Mouse (Mus musculus) MEL (cell line): ENCODE results near the gene Mocs1. TPM values are rescaled to one million over a fixed set of nuclear protein-coding genes. Genes with fewer than 3 reads are reported as not detected.

Experiments used
- DNase-seq: peaks from one replicate; pipeline ENCODE4 v3.0.0; 2011; ENCODE audit warnings: low read depth, low spot score
- H3K27ac ChIP-seq: 2 replicates; pipeline ENCODE4 v1.5.1; 2012; ENCODE audit warnings: low read depth, mild to moderate bottlenecking, control low read depth, low read length, moderate library complexity; ENCODE audit not compliant: control insufficient read depth
- H3K27me3 ChIP-seq, 2 experiments: fragments of 150-350 bp in 1 of 2; sonication (generic) in 1 of 2; 2 replicates each; pipeline ENCODE4 v1.6.1; 2012; ENCODE audit warnings: low read length in 2 of 2, mild to moderate bottlenecking in 2 of 2, improper control_type of control experiment in 1 of 2, moderate library complexity in 1 of 2; ENCODE audit not compliant: insufficient read depth in 2 of 2, control insufficient read depth in 1 of 2
- H3K36me3 ChIP-seq, 2 experiments: 2 replicates each; pipeline ENCODE4 v1.6.1; 2012 to 2014; ENCODE audit warnings: low read length in 2 of 2, improper control_type of control experiment in 1 of 2, inconsistent platforms in 1 of 2, mild to moderate bottlenecking in 1 of 2; ENCODE audit not compliant: insufficient read depth in 2 of 2, control insufficient read depth in 1 of 2
- H3K4me1 ChIP-seq, 2 experiments: fragments of 150-350 bp in 1 of 2; sonication (generic) in 1 of 2; 2 replicates each; pipeline ENCODE4 v1.6.1; 2012; ENCODE audit warnings: low read length in 2 of 2, improper control_type of control experiment in 1 of 2, mild to moderate bottlenecking in 1 of 2; ENCODE audit not compliant: insufficient read depth in 2 of 2, control insufficient read depth in 1 of 2
- H3K4me3 ChIP-seq, 2 experiments: fragments of 150-350 bp in 1 of 2; sonication (generic) in 1 of 2; 2 replicates each; pipeline ENCODE4 v1.5.1; 2012; ENCODE audit warnings: low read depth in 2 of 2, low read length in 2 of 2, mild to moderate bottlenecking in 2 of 2, moderate library complexity in 2 of 2, control low read depth in 1 of 2, improper control_type of control experiment in 1 of 2; ENCODE audit not compliant: control insufficient read depth in 1 of 2, insufficient read depth in 1 of 2
- H3K79me2 ChIP-seq: 2 replicates; pipeline ENCODE4 v1.6.1; 2012; ENCODE audit warnings: mild to moderate bottlenecking, low read length, moderate library complexity; ENCODE audit not compliant: control insufficient read depth, poor library complexity, insufficient read depth
- H3K9ac ChIP-seq: 2 replicates; pipeline ENCODE4 v1.6.1; 2012; ENCODE audit warnings: low read depth, mild to moderate bottlenecking, control low read depth, low read length, moderate library complexity; ENCODE audit not compliant: control insufficient read depth, poor library complexity, severe bottlenecking
- H3K9me3 ChIP-seq: fragments of 150-350 bp; sonication (generic); replicated peaks from 2 replicates; pipeline ENCODE4 v1.6.1; 2012; ENCODE audit warnings: mild to moderate bottlenecking, low read length, improper control_type of control experiment, moderate library complexity; ENCODE audit not compliant: insufficient read depth
- BHLHE40 ChIP-seq: IDR thresholded peaks from 2 replicates; pipeline ENCODE4 v1.6.1; 2012; ENCODE audit warnings: low read depth, mild to moderate bottlenecking, inconsistent platforms, low read length, improper control_type of control experiment, borderline replicate concordance
- CHD1 ChIP-seq: IDR thresholded peaks from 2 replicates; pipeline ENCODE4 v1.6.1; 2012; ENCODE audit warnings: low read depth, mild to moderate bottlenecking, inconsistent platforms, low read length, improper control_type of control experiment
- CTCF ChIP-seq, 3 experiments: IDR thresholded peaks in 2 of 3; conservative IDR thresholded peaks in 1 of 3; 2 replicates each; pipeline ENCODE4 v1.5.1; 2011 to 2012; ENCODE audit warnings: low read length in 3 of 3, low read depth in 2 of 3, mild to moderate bottlenecking in 2 of 3, improper control_type of control experiment in 1 of 3, inconsistent platforms in 1 of 3, mixed read lengths in 1 of 3, moderate library complexity in 1 of 3; ENCODE audit not compliant: control insufficient read depth in 1 of 3, insufficient read depth in 1 of 3, poor library complexity in 1 of 3, severe bottlenecking in 1 of 3
- ETS1 ChIP-seq: IDR thresholded peaks from 2 replicates; pipeline ENCODE4 v1.6.1; 2012; ENCODE audit warnings: low read depth, mild to moderate bottlenecking, inconsistent platforms, low read length, improper control_type of control experiment, moderate library complexity
- HCFC1 ChIP-seq: IDR thresholded peaks from 2 replicates; pipeline ENCODE4 v1.6.1; 2012; ENCODE audit warnings: low read depth, mild to moderate bottlenecking, inconsistent platforms, low read length, improper control_type of control experiment, moderate library complexity
- JUND ChIP-seq: IDR thresholded peaks from 2 replicates; pipeline ENCODE4 v1.6.1; 2011; ENCODE audit warnings: low read depth, mild to moderate bottlenecking, improper control_type of control experiment, low read length
- KAT2A ChIP-seq: conservative IDR thresholded peaks from 2 replicates; pipeline ENCODE4 v1.6.1; 2012; ENCODE audit warnings: low read depth, low read length, improper control_type of control experiment, inconsistent platforms
- MAZ ChIP-seq: IDR thresholded peaks from 2 replicates; pipeline ENCODE4 v1.6.1; 2012; ENCODE audit warnings: low read depth, mild to moderate bottlenecking, inconsistent platforms, low read length, improper control_type of control experiment
- MEF2A ChIP-seq: IDR thresholded peaks from 2 replicates; pipeline ENCODE4 v1.6.1; 2014; ENCODE audit warnings: low read depth, mild to moderate bottlenecking, inconsistent platforms, low read length, improper control_type of control experiment; ENCODE audit not compliant: poor library complexity, insufficient replicate concordance, severe bottlenecking; ENCODE audit errors: extremely low read depth
- MXI1 ChIP-seq: IDR thresholded peaks from 2 replicates; pipeline ENCODE4 v1.6.1; 2011; ENCODE audit warnings: mild to moderate bottlenecking, low read depth, low read length, improper control_type of control experiment
- MYC ChIP-seq: IDR thresholded peaks from 2 replicates; pipeline ENCODE4 v1.6.1; 2011; ENCODE audit warnings: low read depth, mild to moderate bottlenecking, low read length, improper control_type of control experiment, moderate library complexity
- NRF1 ChIP-seq: IDR thresholded peaks from 2 replicates; pipeline ENCODE4 v1.6.1; 2014; ENCODE audit warnings: low read depth, mild to moderate bottlenecking, inconsistent platforms, low read length, improper control_type of control experiment, moderate library complexity; ENCODE audit not compliant: poor library complexity, insufficient read depth, severe bottlenecking
- POLR2A ChIP-seq, 2 experiments: IDR thresholded peaks; 2 replicates each; pipeline ENCODE4 v1.6.1; 2011 to 2012; ENCODE audit warnings: low read length in 2 of 2, mild to moderate bottlenecking in 2 of 2, control low read depth in 1 of 2, improper control_type of control experiment in 1 of 2, low read depth in 1 of 2, moderate library complexity in 1 of 2; ENCODE audit not compliant: control insufficient read depth in 1 of 2, insufficient read depth in 1 of 2, poor library complexity in 1 of 2
- POLR2AphosphoS2 ChIP-seq: IDR thresholded peaks from 2 replicates; pipeline ENCODE4 v1.6.1; 2011; ENCODE audit warnings: low read length, improper control_type of control experiment
- RCOR1 ChIP-seq: IDR thresholded peaks from 2 replicates; pipeline ENCODE4 v1.6.1; 2012; ENCODE audit warnings: low read depth, mild to moderate bottlenecking, inconsistent platforms, low read length, improper control_type of control experiment
- SIN3A ChIP-seq: IDR thresholded peaks from 2 replicates; pipeline ENCODE4 v1.6.1; 2012; ENCODE audit warnings: low read length, improper control_type of control experiment, inconsistent platforms
- SMC3 ChIP-seq: IDR thresholded peaks from 2 replicates; pipeline ENCODE4 v1.6.1; 2011; ENCODE audit warnings: low read depth, low read length, improper control_type of control experiment
- TCF12 ChIP-seq: IDR thresholded peaks from 2 replicates; pipeline ENCODE4 v1.6.1; 2014; ENCODE audit warnings: low read depth, mild to moderate bottlenecking, inconsistent platforms, low read length, improper control_type of control experiment, moderate library complexity
- USF1 ChIP-seq: IDR thresholded peaks from 2 replicates; pipeline ENCODE4 v1.6.1; 2014; ENCODE audit warnings: low read depth, mild to moderate bottlenecking, inconsistent platforms, low read length, improper control_type of control experiment, moderate library complexity
- USF2 ChIP-seq, 2 experiments: IDR thresholded peaks; 2 replicates each; pipeline ENCODE4 v1.6.1; 2011 to 2012; ENCODE audit warnings: improper control_type of control experiment in 2 of 2, low read length in 2 of 2, borderline replicate concordance in 1 of 2, inconsistent platforms in 1 of 2, low read depth in 1 of 2, mild to moderate bottlenecking in 1 of 2; ENCODE audit not compliant: insufficient read depth in 1 of 2
- ZC3H11A ChIP-seq: IDR thresholded peaks from 2 replicates; pipeline ENCODE4 v1.6.1; 2012; ENCODE audit warnings: low read depth, mild to moderate bottlenecking, inconsistent platforms, low read length, improper control_type of control experiment
- polyA plus RNA-seq, 2 experiments: library from polyadenylated mRNA; stranded (reverse) in 1 of 2; unstranded in 1 of 2; fragments of >175 nt in 1 of 2; fragments of >200 nt in 1 of 2; gene quantifications; 2 replicates each; pipeline versions ENCODE4 v1.2.1 to v1.2.4; 2012; ENCODE audit warnings: low replicate concordance in 2 of 2, low read depth in 1 of 2; ENCODE audit not compliant: insufficient read length in 2 of 2, insufficient read depth in 1 of 2, missing spikeins in 1 of 2
- total RNA-seq: library from RNA; depleted of rRNA; stranded (reverse); fragments of 300-350 nt; gene quantifications from 2 replicates; pipeline ENCODE4 v1.2.3, GENCODE M21; 2012

The Mocs1 gene
- total and polyA plus RNA-seq, 3 experiments: 7.8 to 24.6 TPM; not detected in 1

DNA sequence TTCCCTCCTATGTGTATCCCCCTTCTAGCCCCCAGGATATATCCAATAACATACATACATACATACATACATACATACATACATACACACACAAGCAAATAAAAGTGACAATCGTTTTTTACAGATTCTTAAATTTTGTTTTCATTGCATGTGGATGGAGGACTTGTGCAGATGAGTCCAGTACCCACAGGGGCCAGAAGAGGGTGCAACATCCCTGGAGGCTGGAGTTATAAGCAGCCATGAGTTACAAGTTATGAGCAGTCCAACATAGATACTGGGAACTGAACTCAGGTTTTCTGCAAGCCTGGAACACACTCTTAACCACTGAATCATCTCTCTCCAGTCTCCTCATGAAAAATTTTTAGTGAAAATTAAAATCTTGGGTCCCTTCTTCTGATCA is 33.3 kb upstream of the Mocs1 start:
- H3K79me2 ChIP-seq: no peaks in the 10 kb centered on the region
- H3K4me1 ChIP-seq: no peaks in the 10 kb centered on the region
- H3K4me3 ChIP-seq: no peak overlapping the region
- TF ChIP-seq NRF1: no peak
- TF ChIP-seq CTCF (IDR thresholded peaks at IDR 0.05 in 2 of 3, conservative IDR thresholded peaks at IDR 0.05 in 1 of 3; ENCODE audit: control insufficient read depth in 1 of 3, insufficient read depth in 1 of 3, low read depth in 2 of 3, low read length in 3 of 3, poor library complexity in 1 of 3, severe bottlenecking in 1 of 3): 0 out of 6 replicates have a peak, but pooled peaks of 2 of the 3 experiments have one; percentile 2 to 9
- no peak for TF ChIP-seq JUND
- H3K27me3 ChIP-seq: no peaks in the 10 kb centered on the region
- H3K36me3 ChIP-seq: no peaks in the 10 kb centered on the region
- no peak overlapping the region for H3K27ac ChIP-seq
- no peak overlapping the region for H3K9ac ChIP-seq
- DNase-seq: no peak
- H3K9me3 ChIP-seq: no peaks in the 10 kb centered on the region

GRCm38 (mm10) chr17:49399605-49400004 is 28.6 kb upstream of the Mocs1 start:
- H3K9me3 ChIP-seq: no peaks in the 10 kb centered on the region
- no peaks in the 10 kb centered on the region for H3K36me3 ChIP-seq
- no peaks in the 10 kb centered on the region for H3K79me2 ChIP-seq
- H3K4me3 ChIP-seq: no peak overlapping the region
- no peak for DNase-seq
- H3K27me3 ChIP-seq: no peaks in the 10 kb centered on the region
- no peaks in the 10 kb centered on the region for H3K4me1 ChIP-seq
- TF ChIP-seq CHD1 (no peak), POLR2AphosphoS2 (no peak), MXI1 (no peak), BHLHE40 (no peak), ZC3H11A (no peak), SMC3 (no peak), MYC (no peak), SIN3A (no peak), ETS1 (no peak), USF1 (no peak), TCF12 (no peak), USF2 (IDR thresholded peaks at IDR 0.05; ENCODE audit: borderline replicate concordance in 1 of 2, insufficient read depth in 1 of 2, low read depth in 1 of 2, low read length in 2 of 2) (no peak), HCFC1 (no peak), KAT2A (no peak), POLR2A (IDR thresholded peaks at IDR 0.05; ENCODE audit: control insufficient read depth in 1 of 2, insufficient read depth in 1 of 2, low read depth in 1 of 2, low read length in 2 of 2, poor library complexity in 1 of 2) (no peak), MAZ (no peak), MEF2A (no peak), RCOR1 (no peak), NRF1 (no peak)
- no peak overlapping the region for H3K9ac ChIP-seq
- H3K27ac ChIP-seq: no peak overlapping the region
